Mouse (Mus musculus) spleen, postnatal 36 days (tissue): Measurements from ENCODE around the gene Chaf1a.
A peak's percentile ranks its signal among the peaks of the same experiment; 100 is the strongest.
"Not testable (repeated sequence)": the region's sequence is repeated elsewhere in the genome, so short reads cannot be mapped to it uniquely, and the experiment has no call there.

Source experiments
- DNase-seq, 2 experiments: peaks; one replicate each; pipeline ENCODE4 v3.0.0; 2022; ENCODE audit warnings: low spot score in 2 of 2, mixed read lengths in 1 of 2

Gene Chaf1a

DNA sequence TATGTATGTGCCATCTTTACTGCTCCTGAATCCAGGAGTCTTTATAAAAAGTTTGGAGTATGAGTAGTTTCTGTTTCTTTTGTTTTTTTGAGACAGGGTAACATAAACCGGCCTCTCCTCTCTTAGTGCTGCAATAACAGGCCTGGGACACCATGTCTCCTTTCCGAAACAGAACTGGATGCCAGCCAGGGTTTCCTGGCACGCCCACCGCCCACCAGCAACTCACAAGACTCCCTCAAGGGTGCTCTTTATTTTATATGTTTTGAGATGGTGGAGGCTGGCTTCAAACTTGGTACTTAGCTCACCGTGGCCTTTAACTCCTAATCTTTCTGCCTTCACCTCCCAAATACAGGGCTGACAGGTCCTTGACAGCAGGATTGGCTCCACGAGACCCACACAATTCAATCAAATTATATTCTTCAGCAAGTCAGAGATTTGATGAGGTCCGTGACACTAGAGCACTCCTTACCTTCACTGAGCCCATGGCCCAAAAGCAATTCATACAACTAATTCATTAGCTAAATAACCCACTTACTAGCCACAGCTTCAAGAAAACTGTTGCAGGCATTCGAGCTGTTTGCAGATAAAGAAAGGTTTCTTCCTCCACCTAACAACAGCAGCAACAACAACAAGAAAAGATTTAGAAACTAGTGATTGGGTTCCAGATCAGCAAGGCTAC lies 1.5 kb upstream of the Chaf1a start:
- no peak for DNase-seq

GRCm38 (mm10) chr17:56039345-56039744 lies 894 bp upstream of the Chaf1a start:
- no peak for DNase-seq

- no peak for DNase-seq
Measured at GRCm38 (mm10) chr17:56040857-56041163, 571 bp downstream of the Chaf1a start.

DNA sequence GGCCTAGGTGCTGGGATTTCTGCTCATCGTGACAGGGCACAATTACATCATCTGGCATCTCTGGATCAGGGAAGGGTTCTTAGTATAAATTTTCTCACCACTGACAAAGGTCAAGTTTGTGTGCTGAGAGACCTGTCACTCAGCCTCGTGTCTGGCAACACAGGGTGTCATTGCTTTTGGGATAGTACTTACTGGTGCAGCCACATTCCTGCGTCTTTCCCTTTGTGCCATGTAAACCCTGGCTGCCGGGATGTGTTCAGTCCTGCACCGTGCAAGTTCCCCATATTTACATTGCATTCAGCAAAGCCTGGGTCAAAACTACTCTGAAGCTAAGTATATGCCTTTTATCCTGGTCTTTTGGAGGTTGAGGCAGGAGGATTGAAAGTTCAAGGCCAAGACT lies 11.1 kb downstream of the Chaf1a start:
- no peak for DNase-seq

- no peak for DNase-seq
Measured at GRCm38 (mm10) chr17:56054938-56055337, 14.7 kb downstream of the Chaf1a start.

GRCm38 (mm10) chr17:56055945-56056678 lies 15.9 kb downstream of the Chaf1a start:
- no peak for DNase-seq

- DNase-seq: no peak
Measured at GRCm38 (mm10) chr17:56057381-56058120, 17.3 kb downstream of the Chaf1a start.

GRCm38 (mm10) chr17:56062081-56062480 lies 21.8 kb downstream of the Chaf1a start:
- no peak for DNase-seq

- DNase-seq: not testable (repeated sequence)
Measured at GRCm38 (mm10) chr17:56065715-56066114, 25.5 kb downstream of the Chaf1a start.

- DNase-seq: no peak
Measured at GRCm38 (mm10) chr17:56066451-56066850, 26.2 kb downstream of the Chaf1a start.

DNA sequence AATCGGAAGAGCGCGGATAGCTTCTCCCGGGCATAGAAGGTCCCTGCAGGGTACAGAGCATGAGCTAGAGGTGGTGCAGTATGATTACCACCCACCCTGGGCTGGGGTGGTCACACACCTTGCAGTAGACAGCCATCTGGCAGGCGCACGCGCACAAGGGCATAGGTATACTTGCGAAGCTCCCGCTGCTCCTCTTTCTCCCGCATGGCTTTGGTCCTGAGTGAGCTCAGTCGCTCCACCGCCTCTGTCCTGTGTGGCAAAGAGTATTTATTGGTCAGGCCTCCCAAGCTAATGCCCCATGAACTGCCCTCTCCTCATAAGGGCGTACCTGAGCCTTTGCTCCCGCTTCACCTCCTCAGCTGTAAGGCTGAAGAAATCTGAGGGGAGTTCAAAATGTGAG lies 28.8 kb downstream of the Chaf1a start:
- no peak for DNase-seq

GRCm38 (mm10) chr17:56071126-56071525 lies 30.9 kb downstream of the Chaf1a start:
- DNase-seq: no peak

- DNase-seq: no peak
Measured at GRCm38 (mm10) chr17:56072243-56072642, 32.0 kb downstream of the Chaf1a start.

GRCm38 (mm10) chr17:56074097-56074826 lies 34.0 kb downstream of the Chaf1a start:
- peak; percentile 74 to 83 for DNase-seq

DNA sequence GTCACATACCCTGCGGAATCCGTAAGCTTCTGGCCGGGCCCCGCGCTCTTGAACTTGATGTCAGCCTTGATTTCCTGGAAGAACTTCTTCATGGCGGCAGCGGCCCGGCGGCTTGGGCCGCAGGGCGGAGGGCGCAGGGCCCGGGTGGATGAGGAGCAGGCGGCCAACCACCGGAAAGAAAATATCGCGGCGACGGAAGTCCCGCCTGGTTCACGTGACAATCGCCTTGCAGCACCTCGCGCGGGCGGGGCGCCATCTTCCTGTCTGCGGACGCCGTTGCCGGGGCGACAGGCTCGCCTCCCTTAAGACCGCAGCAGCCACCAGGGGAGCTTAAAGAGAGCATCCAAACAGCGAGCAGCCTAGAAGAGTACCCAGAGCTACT lies 34.6 kb downstream of the Chaf1a start, which contains the start of gene Ubxn6:
Gene Ubxn6, minus strand, starts transcription at position 202 of the 382 bp plus-strand sequence.
- DNase-seq: peak; percentile 97

GRCm38 (mm10) chr17:56077523-56077922 lies 37.3 kb downstream of the Chaf1a start:
- DNase-seq: no peak

DNA sequence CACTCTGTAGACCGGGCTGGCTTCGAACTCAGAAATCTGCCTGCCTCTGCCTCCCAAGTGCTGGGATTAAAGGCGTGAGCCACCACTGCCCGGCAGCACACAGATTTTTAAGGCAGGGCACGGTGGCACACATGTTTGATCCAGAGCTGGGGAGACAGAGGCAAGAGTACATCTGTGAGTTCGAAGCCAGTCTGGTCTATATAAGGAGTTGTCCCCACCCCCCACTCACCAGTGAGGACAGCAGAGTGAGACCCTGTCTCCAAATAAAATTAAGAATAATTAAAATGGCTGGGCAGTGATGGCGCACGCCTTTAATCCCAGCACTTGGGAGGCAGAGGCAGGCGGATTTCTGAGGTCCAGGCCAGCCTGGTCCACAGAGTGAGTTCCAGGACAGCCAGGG lies 38.1 kb downstream of the Chaf1a start:
- DNase-seq: peak in 1 of 2 experiments; percentile 25

GRCm38 (mm10) chr17:56078880-56079795 lies 38.9 kb downstream of the Chaf1a start, which contains the start of gene Hdgfl2:
TSS of gene Hdgfl2 (plus strand) at chr17:56079634.
- peak; percentile 100 for DNase-seq

DNA sequence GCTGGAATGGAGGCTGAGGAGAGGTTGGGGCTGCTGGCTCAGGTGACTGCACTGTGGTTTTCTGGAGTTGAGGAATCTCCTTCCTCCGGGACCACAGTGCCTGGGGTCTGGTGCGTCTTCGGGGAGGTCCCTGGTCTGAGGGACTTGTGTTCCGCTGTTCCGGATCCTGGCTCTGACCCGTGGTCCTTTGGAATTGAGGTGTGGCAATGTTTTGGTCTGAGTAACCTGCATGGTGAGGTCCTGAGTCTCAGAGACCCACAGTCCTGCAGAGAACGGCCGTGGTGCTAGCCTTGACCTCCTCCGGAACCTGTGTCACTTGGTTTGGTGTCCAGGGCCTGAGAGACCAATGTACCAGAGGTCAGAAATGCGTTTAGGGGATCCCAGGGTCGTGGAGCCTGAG lies 39.7 kb downstream of the Chaf1a start:
- DNase-seq: peak in 1 of 2 experiments; percentile 29

- no peak for DNase-seq
Measured at GRCm38 (mm10) chr17:56080781-56081585, 40.7 kb downstream of the Chaf1a start.
